Mouse (Mus musculus) ES-Bruce4 (cell line): ENCODE measurements around the gene Scn4a.

ENCODE experiments used
- CTCF ChIP-seq: IDR thresholded peaks from one replicate; pipeline ENCODE4 v1.8.1; 2011; ENCODE audit warnings: low read depth, low read length
- EP300 ChIP-seq: IDR thresholded peaks from 2 replicates; pipeline ENCODE4 v1.6.1; 2011; ENCODE audit warnings: low read depth, low read length; ENCODE audit not compliant: insufficient read depth
- POLR2A ChIP-seq: IDR thresholded peaks from one replicate; pipeline ENCODE4 v1.8.1; 2011; ENCODE audit warnings: low read length; ENCODE audit not compliant: insufficient read depth

DNA sequence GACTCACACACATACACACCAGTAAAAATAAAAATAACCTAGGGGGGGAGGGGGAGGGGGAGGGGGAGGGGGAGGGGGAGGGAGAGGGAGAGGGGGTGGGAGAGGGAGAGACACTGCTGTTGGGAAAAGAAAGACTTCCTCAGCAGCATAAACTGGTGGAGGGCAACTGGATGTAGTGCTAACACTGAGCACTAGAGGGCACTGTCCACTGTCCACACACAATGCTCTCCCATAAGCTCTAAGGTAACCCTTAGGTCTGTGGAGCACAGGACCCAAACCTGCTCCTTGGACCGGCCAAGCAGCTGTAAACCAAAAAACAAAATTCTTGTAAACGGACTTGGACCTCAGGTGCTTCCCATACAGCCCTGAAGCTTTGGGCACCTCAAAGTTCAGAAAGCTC lies 50.5 kb downstream of the Scn4a start:
- peak; percentile 85 for TF ChIP-seq CTCF
- TF ChIP-seq EP300 = no peak
- no peak for TF ChIP-seq POLR2A
